Mouse (Mus musculus) neural tube, embryonic 11.5 days (tissue): ENCODE results near the gene Frg2f1. TPM values are rescaled to one million over a fixed set of nuclear protein-coding genes. Genes with fewer than 3 reads are reported as not detected.

Experiments used
- ATAC-seq: fragments of 200-750 bp; cut with Nextera tagmentation; 2 replicates; pipeline ENCODE4 v1.8.0; 2017; ENCODE audit warnings: moderate number of reproducible peaks, mild to moderate bottlenecking, moderate TSS enrichment, moderate library complexity; ENCODE audit not compliant: insufficient read depth, low FRiP score, low TSS enrichment
- DNase-seq: peaks from one replicate; pipeline ENCODE4 v3.0.0-alpha.2; 2015; ENCODE audit warnings: low spot score
- H3K27ac ChIP-seq: fragments of 300-500 bp; sonication (generic); 2 replicates; pipeline ENCODE4 v1.5.1; 2014; ENCODE audit warnings: low read depth, mild to moderate bottlenecking, low read length
- H3K27me3 ChIP-seq: fragments of 300-500 bp; sonication (generic); 2 replicates; pipeline ENCODE4 v1.6.1; 2014; ENCODE audit warnings: mild to moderate bottlenecking, low read length, mixed read lengths; ENCODE audit not compliant: control insufficient read depth, insufficient read depth
- H3K36me3 ChIP-seq: fragments of 300-500 bp; sonication (generic); 2 replicates; pipeline ENCODE4 v1.6.1; 2014; ENCODE audit warnings: mild to moderate bottlenecking, low read length, moderate library complexity, mixed read lengths; ENCODE audit not compliant: control insufficient read depth, insufficient read depth
- H3K4me1 ChIP-seq: fragments of 300-500 bp; sonication (generic); 2 replicates; pipeline ENCODE4 v1.6.1; 2014; ENCODE audit warnings: low read length, mixed read lengths; ENCODE audit not compliant: control insufficient read depth, insufficient read depth
- H3K4me2 ChIP-seq: fragments of 300-500 bp; sonication (generic); 2 replicates; pipeline ENCODE4 v1.6.1; 2014; ENCODE audit warnings: low read depth, mild to moderate bottlenecking, moderate library complexity
- H3K4me3 ChIP-seq: fragments of 300-500 bp; sonication (generic); 2 replicates; pipeline ENCODE4 v1.5.1; 2014; ENCODE audit warnings: low read depth, low read length
- H3K9ac ChIP-seq: fragments of 300-500 bp; sonication (generic); 2 replicates; pipeline ENCODE4 v1.6.1; 2014; ENCODE audit warnings: mild to moderate bottlenecking, low read length
- H3K9me3 ChIP-seq: fragments of 300-500 bp; sonication (generic); 2 replicates; pipeline ENCODE4 v1.6.1; 2016; ENCODE audit warnings: low read length; ENCODE audit not compliant: control insufficient read depth
- WGBS: fragments of 180-500 bp; shearing (Covaris S2); extraction: QIAGEN DNeasy Blood & Tissue Kit; methylation state at CpG from one replicate; pipeline ENCODE4 v1.1.7; 2014; 5-methylcytosine and 5-hydroxymethylcytosine counted together
- polyA plus RNA-seq: library from polyadenylated mRNA; unstranded; fragments of >200 nt; fragmentation: Nextera tagmentation; extraction: Ambion mirVana; gene quantifications from 2 replicates; pipeline ENCODE4 v1.2.1, GENCODE M21; 2014

The Frg2f1 gene
- 2.3 and 3.0 TPM in 2 replicates for polyA plus RNA-seq

GRCm38 (mm10) chr4:119539031-119539824 lies at the start of gene Frg2f1:
Gene Frg2f1, minus strand, starts transcription at chr4:119539529.
- peak within 1 kb of the TSS; percentile 95 for H3K9ac ChIP-seq
- H3K4me3 ChIP-seq = peak within 1 kb of the TSS; percentile 95
- DNase-seq = peak; percentile 95
- WGBS = under 1% methylated on average over 40 of the region's 85 CpGs
- H3K36me3 ChIP-seq = no peaks in the 10 kb centered on the region
- peak; percentile 90 for ATAC-seq
- H3K27ac ChIP-seq = peak within 1 kb of the TSS; percentile 97
- H3K27me3 ChIP-seq = no peaks in the 10 kb centered on the region
- peaks cover 9% of the 10 kb centered on the region for H3K4me1 ChIP-seq
- H3K4me2 ChIP-seq = peak within 1 kb of the TSS; percentile 76
- no peaks in the 10 kb centered on the region for H3K9me3 ChIP-seq

GRCm38 (mm10) chr4:119588037-119588436 lies 48.7 kb upstream of the Frg2f1 start:
- no peak for ATAC-seq
- no peaks in the 10 kb centered on the region for H3K27me3 ChIP-seq
- no peaks in the 10 kb centered on the region for H3K9me3 ChIP-seq
- H3K4me1 ChIP-seq = no peaks in the 10 kb centered on the region
- no peak overlapping the region for H3K4me3 ChIP-seq
- H3K27ac ChIP-seq = no peak overlapping the region
- H3K4me2 ChIP-seq = no peak overlapping the region
- no peaks in the 10 kb centered on the region; the same call in 1 of the 2 replicates for H3K36me3 ChIP-seq
- WGBS = 97% methylated on average over 2 of the region's 2 CpGs
- H3K9ac ChIP-seq = no peak overlapping the region
- no peak for DNase-seq

GRCm38 (mm10) chr4:119575459-119575858 lies 36.1 kb upstream of the Frg2f1 start:
- no peaks in the 10 kb centered on the region for H3K36me3 ChIP-seq
- no peak overlapping the region for H3K4me3 ChIP-seq
- ATAC-seq = no peak
- no peak overlapping the region for H3K9ac ChIP-seq
- DNase-seq = no peak
- no peaks in the 10 kb centered on the region for H3K9me3 ChIP-seq
- H3K27ac ChIP-seq = no peak overlapping the region
- WGBS = 94% methylated on average over 3 of the region's 3 CpGs
- H3K4me2 ChIP-seq = no peak overlapping the region
- no peaks in the 10 kb centered on the region for H3K4me1 ChIP-seq
- no peaks in the 10 kb centered on the region for H3K27me3 ChIP-seq

- no peak overlapping the region for H3K4me3 ChIP-seq
- H3K27ac ChIP-seq = no peak overlapping the region
- H3K4me1 ChIP-seq = no peaks in the 10 kb centered on the region
- no peaks in the 10 kb centered on the region for H3K27me3 ChIP-seq
- H3K4me2 ChIP-seq = no peak overlapping the region
- H3K36me3 ChIP-seq = no peaks in the 10 kb centered on the region
- 81% methylated on average over 2 of the region's 2 CpGs for WGBS
- ATAC-seq (no peak), DNase-seq (no peak)
- H3K9me3 ChIP-seq = no peaks in the 10 kb centered on the region
- H3K9ac ChIP-seq = no peak overlapping the region
These were observed 35.2 kb upstream of the Frg2f1 start for GRCm38 (mm10) chr4:119574504-119574903.

GRCm38 (mm10) chr4:119572682-119573081 lies 33.4 kb upstream of the Frg2f1 start:
- no peak overlapping the region for H3K9ac ChIP-seq
- H3K4me1 ChIP-seq = no peaks in the 10 kb centered on the region
- WGBS = 93% methylated on average over 3 of the region's 3 CpGs
- H3K27me3 ChIP-seq = no peaks in the 10 kb centered on the region
- ATAC-seq (no peak), DNase-seq (no peak)
- H3K4me3 ChIP-seq = no peak overlapping the region
- H3K27ac ChIP-seq = no peak overlapping the region
- no peak overlapping the region for H3K4me2 ChIP-seq
- no peaks in the 10 kb centered on the region for H3K9me3 ChIP-seq
- H3K36me3 ChIP-seq = no peaks in the 10 kb centered on the region

- DNase-seq = no peak
- no peak overlapping the region for H3K4me3 ChIP-seq
- no peak overlapping the region for H3K27ac ChIP-seq
- no peaks in the 10 kb centered on the region for H3K27me3 ChIP-seq
- ATAC-seq = no peak
- H3K9ac ChIP-seq = no peak overlapping the region
- no peaks in the 10 kb centered on the region for H3K9me3 ChIP-seq
- no peak overlapping the region for H3K4me2 ChIP-seq
- H3K4me1 ChIP-seq = no peaks in the 10 kb centered on the region
- WGBS = 85% methylated on average over 4 of the region's 4 CpGs
- H3K36me3 ChIP-seq = no peaks in the 10 kb centered on the region
These were observed 27.1 kb upstream of the Frg2f1 start for GRCm38 (mm10) chr4:119566322-119566835.

- no peaks in the 10 kb centered on the region for H3K4me1 ChIP-seq
- H3K36me3 ChIP-seq = no peaks in the 10 kb centered on the region
- ATAC-seq (no peak), DNase-seq (no peak)
- no peak overlapping the region for H3K9ac ChIP-seq
- no peaks in the 10 kb centered on the region for H3K9me3 ChIP-seq
- no peak overlapping the region for H3K4me2 ChIP-seq
- no peak overlapping the region for H3K4me3 ChIP-seq
- no peaks in the 10 kb centered on the region for H3K27me3 ChIP-seq
- H3K27ac ChIP-seq = no peak overlapping the region
These were observed 23.8 kb upstream of the Frg2f1 start for GRCm38 (mm10) chr4:119563136-119563535.

GRCm38 (mm10) chr4:119555466-119555865 lies 16.1 kb upstream of the Frg2f1 start:
- H3K27me3 ChIP-seq = no peaks in the 10 kb centered on the region
- H3K4me3 ChIP-seq = no peak overlapping the region
- H3K9ac ChIP-seq = no peak overlapping the region
- H3K36me3 ChIP-seq = no peaks in the 10 kb centered on the region
- ATAC-seq = no peak
- H3K9me3 ChIP-seq = no peaks in the 10 kb centered on the region
- H3K27ac ChIP-seq = no peak overlapping the region
- WGBS = 88% methylated on average over 2 of the region's 2 CpGs
- DNase-seq = no peak
- H3K4me2 ChIP-seq = no peak overlapping the region
- no peaks in the 10 kb centered on the region for H3K4me1 ChIP-seq

- Histone ChIP-seq H3K9me3 (no peaks in the 10 kb centered on the region), H3K27me3 (no peaks in the 10 kb centered on the region), H3K4me1 (no peaks in the 10 kb centered on the region), H3K4me2 (no peak overlapping the region), H3K4me3 (no peak overlapping the region), H3K36me3 (no peaks in the 10 kb centered on the region), H3K9ac (no peak overlapping the region), H3K27ac (no peak overlapping the region)
- DNase-seq (no peak), ATAC-seq (no peak)
- 96% methylated on average over 1 of the region's 1 CpGs for WGBS
These were observed 11.5 kb upstream of the Frg2f1 start for GRCm38 (mm10) chr4:119550864-119551263.
